Mouse (Mus musculus): ENCODE data around the gene Ushbp1. TPM values are rescaled to one million over a fixed set of nuclear protein-coding genes. Genes with fewer than 3 reads are reported as not detected.
"Not testable (repeated sequence)": the region's sequence is repeated elsewhere in the genome, so short reads cannot be mapped to it uniquely, and the experiment has no call there.

Gene Ushbp1
- polyA plus RNA-seq, 1 experiment from 2014 or later = 6.8 TPM

DNA sequence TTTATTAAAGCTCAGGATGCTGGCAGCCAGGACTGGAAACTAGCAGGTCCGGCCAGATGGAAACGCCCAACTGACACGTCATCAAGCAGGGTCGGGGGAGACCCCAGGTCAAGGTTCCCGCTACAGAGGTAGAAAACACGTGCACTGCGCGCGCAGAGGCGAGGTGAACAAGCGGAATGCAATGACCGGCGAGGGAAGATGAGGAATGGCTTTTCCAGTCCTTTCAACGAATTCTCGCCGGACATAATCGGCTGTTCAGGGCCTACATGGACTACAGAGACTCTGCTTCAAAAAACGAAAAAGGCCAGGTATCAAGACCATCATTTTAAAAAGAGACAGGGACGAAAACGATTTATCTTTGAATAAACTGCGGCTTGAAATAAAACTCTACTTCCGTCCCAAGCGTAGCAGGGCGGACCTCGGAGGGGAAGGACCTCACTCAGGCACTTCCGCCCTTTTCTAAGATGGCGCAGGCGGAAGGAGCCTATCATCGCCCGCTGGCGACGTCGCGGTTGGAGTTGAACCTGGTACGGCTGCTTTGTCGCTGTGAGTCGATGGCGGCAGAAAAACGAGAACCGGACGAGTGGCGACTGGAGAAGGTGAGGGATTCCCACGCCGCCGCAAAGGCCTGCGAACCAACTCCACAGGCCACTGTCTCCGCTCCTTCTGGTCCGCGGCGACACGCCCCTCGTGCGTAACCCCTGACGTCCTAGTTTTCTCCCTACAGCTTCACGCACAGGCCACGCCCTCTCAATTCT is 28.7 kb downstream of the Ushbp1 start, which contains the start of gene Use1:
Use1 (plus strand) TSS at position 78 of the 758 bp plus-strand sequence.
- Histone ChIP-seq H3K4me1 (peaks cover 26% of the 10 kb centered on the region), H3K4me3 (peak within 1 kb of the TSS; percentile 58), H3K27ac (peak within 1 kb of the TSS; percentile 34; the same call in 1 of the 2 replicates), H3K9ac (peak within 1 kb of the TSS; percentile 62), H3K27me3 (replicated peaks) (no peaks in the 10 kb centered on the region), H3K36me3 (peaks cover 10% of the 10 kb centered on the region), H3K9me3 (no peaks in the 10 kb centered on the region), H3K4me2 (replicated peaks) (peak within 1 kb of the TSS; percentile 77)
- ATAC-seq (ENCODE audit: low FRiP score, low read depth) = peak; percentile 80
- under 1% methylated on average over 56 of the region's 56 CpGs for WGBS

DNA sequence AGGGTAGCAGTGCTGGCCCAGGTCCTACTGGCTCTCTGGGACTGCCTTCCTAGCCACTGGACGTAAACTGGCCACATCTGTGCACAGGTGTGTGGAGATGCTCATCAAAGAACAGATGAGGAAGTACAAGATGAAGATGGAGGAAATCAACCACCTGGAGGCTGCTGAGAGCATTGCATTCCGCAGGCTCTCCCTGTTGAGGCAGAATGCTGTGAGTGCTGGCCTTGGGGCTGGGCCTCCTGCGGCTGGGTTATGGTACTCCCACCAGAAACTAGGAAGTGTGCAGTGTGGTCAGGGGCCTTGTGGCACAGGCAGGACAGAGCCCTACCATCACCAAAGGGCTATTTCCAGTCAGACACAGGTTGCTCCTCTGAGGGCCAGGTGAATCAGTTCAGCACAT is 37.6 kb downstream of the Ushbp1 start:
- 93% methylated on average over 3 of the region's 3 CpGs for WGBS
- H3K4me2 ChIP-seq (replicated peaks) = no peak overlapping the region
- peaks cover 70% of the 10 kb centered on the region for H3K36me3 ChIP-seq
- no peak overlapping the region for H3K9ac ChIP-seq
- no peak overlapping the region for H3K4me3 ChIP-seq
- no peaks in the 10 kb centered on the region for H3K4me1 ChIP-seq
- no peaks in the 10 kb centered on the region for H3K9me3 ChIP-seq
- no peak overlapping the region for H3K27ac ChIP-seq
- H3K27me3 ChIP-seq (replicated peaks) = no peaks in the 10 kb centered on the region
- ATAC-seq (ENCODE audit: low FRiP score, low read depth) = no peak

DNA sequence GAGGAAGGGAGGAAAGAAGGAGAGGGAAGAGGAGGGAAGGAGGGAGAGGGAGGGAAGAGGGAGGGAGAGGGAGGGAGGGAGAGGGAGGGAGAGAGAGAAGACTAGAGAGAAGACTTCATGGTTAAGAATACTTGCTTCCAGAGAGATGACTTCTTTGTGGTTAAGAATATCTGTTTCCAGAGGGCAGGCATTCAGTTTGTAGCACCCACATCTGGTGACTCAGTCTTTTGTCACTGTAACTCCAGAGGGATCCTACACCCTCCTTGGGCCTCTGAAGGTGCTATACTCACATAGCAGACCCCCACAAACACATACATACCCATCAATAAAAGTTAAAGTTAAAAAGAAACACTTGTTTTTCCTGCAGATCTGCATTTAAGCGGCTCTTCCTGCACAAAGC is 44.1 kb downstream of the Ushbp1 start:
- no peak for ATAC-seq (ENCODE audit: low FRiP score, low read depth)
- H3K27me3 ChIP-seq (replicated peaks) = no peaks in the 10 kb centered on the region
- peaks cover 100% of the 10 kb centered on the region for H3K36me3 ChIP-seq
- H3K4me1 ChIP-seq = no peaks in the 10 kb centered on the region
- H3K27ac ChIP-seq = no peak overlapping the region
- H3K9me3 ChIP-seq = no peaks in the 10 kb centered on the region
- H3K4me2 ChIP-seq (replicated peaks) = no peak overlapping the region
- no peak overlapping the region for H3K9ac ChIP-seq
- 90% methylated on average over 1 of the region's 1 CpGs for WGBS
- H3K4me3 ChIP-seq = no peak overlapping the region

DNA sequence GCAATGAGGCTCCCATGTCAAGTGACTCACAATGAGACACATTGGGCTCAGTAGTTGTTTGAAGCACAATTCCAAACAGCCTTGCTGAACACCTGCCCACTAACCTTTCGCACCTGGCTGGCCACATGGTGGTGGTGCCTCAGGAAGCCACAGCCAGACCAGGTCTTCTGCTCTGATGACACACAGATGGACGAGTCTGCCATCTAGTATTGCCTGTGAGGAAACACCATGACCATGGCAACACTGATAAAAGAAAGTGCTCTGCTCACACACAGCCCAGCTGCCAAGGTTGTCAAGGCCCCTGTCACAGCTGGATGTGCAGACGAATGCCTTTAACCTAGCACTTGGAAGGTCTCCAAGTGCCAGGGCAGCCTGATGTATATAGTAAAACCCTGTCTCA is 44.5 kb downstream of the Ushbp1 start:
- H3K4me3 ChIP-seq = no peak overlapping the region
- H3K9me3 ChIP-seq = no peaks in the 10 kb centered on the region
- ATAC-seq (ENCODE audit: low FRiP score, low read depth) = no peak
- H3K4me1 ChIP-seq = no peaks in the 10 kb centered on the region
- H3K36me3 ChIP-seq = peaks cover 100% of the 10 kb centered on the region
- no peaks in the 10 kb centered on the region for H3K27me3 ChIP-seq (replicated peaks)
- H3K4me2 ChIP-seq (replicated peaks) = no peak overlapping the region
- no peak overlapping the region for H3K9ac ChIP-seq
- 88% methylated on average over 3 of the region's 3 CpGs for WGBS
- H3K27ac ChIP-seq = no peak overlapping the region

DNA sequence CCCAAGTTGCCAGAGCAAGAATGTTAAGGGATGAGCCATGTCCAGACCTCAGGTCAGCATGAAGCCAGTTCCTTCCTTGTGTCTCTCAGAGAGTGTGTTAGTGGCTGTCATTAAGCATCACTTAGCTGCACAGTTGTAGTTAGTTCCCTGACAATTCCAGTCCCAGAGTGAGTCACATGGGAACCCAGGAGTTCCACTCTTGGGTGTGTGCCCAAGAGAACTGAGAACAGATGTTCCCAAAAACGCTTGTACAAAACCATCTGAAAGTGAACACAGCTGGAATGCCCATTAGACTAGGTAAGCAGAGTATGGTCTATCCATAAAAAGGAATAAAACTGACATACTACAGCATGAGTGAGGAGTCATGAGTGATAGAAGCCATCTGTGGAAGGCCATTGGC is 49.0 kb downstream of the Ushbp1 start:
- H3K36me3 ChIP-seq = peaks cover 91% of the 10 kb centered on the region
- WGBS = 89% methylated on average over 1 of the region's 1 CpGs
- no peak for ATAC-seq (ENCODE audit: low FRiP score, low read depth)
- no peaks in the 10 kb centered on the region for H3K27me3 ChIP-seq (replicated peaks)
- H3K9me3 ChIP-seq = no peaks in the 10 kb centered on the region
- H3K9ac ChIP-seq = no peak overlapping the region
- no peak overlapping the region for H3K27ac ChIP-seq
- no peak overlapping the region for H3K4me3 ChIP-seq
- no peaks in the 10 kb centered on the region for H3K4me1 ChIP-seq
- H3K4me2 ChIP-seq (replicated peaks) = no peak overlapping the region

DNA sequence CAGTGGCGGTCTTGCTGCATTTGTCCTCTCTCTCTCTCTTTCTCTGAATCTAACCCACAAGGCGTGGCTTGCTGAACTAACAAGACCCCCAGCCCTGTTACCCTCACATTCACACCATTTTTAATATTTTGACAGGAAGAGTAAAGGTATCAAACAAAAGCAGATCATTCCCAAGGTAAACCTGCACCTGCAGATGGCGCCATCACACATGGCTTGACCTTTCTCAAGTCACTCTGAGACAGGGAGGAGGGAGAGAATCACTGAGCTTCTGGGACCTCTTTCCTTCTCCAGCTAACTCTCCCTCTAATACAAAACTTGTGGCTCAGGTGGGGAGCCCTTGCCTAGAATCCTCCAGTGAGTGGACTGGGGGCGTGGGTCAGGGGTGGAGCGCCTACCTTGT is 55.0 kb downstream of the Ushbp1 start:
- H3K4me1 ChIP-seq = no peaks in the 10 kb centered on the region
- H3K9me3 ChIP-seq = no peaks in the 10 kb centered on the region
- no peak overlapping the region for H3K4me3 ChIP-seq
- H3K36me3 ChIP-seq = peaks cover 57% of the 10 kb centered on the region
- H3K4me2 ChIP-seq (replicated peaks) = no peak overlapping the region
- no peak for ATAC-seq (ENCODE audit: low FRiP score, low read depth)
- H3K9ac ChIP-seq = no peak overlapping the region
- H3K27me3 ChIP-seq (replicated peaks) = no peaks in the 10 kb centered on the region
- H3K27ac ChIP-seq = no peak overlapping the region
- 85% methylated on average over 5 of the region's 5 CpGs for WGBS

DNA sequence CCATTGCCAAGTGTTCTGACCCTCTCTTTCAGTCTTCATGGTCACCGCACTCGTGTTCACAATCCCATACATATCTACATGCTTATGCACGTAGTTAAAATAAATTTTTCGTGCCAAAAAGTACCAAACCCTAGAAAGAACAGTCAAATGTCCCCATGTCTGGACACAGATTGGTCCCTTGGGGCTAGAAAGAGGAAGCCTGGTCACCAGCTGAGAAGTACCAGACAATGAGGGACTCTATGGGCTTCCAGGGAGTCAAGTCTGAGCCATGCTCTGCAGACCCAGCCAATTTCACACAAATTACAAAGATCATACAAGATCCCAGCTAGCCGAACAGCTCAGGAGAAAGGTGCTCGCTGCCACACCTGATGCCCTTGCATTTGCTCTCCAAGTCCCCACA is 57.8 kb downstream of the Ushbp1 start:
- not testable (repeated sequence) for ATAC-seq (ENCODE audit: low FRiP score, low read depth)
- peaks cover 45% of the 10 kb centered on the region for H3K36me3 ChIP-seq
- 93% methylated on average over 6 of the region's 6 CpGs for WGBS

More for the DNA sequence above, 57.8 kb downstream of the Ushbp1 start:
- H3K4me2 ChIP-seq (replicated peaks); H3K9ac ChIP-seq; H3K4me1 ChIP-seq; H3K9me3 ChIP-seq; H3K4me3 ChIP-seq; H3K27me3 ChIP-seq (replicated peaks); H3K27ac ChIP-seq: not testable (repeated sequence)

Other genes with a start within 250 kb of the Ushbp1 start
- gene Myo9b, start 123.1 kb downstream of the Ushbp1 start, polyA plus RNA-seq (2016; fragmentation: Nextera tagmentation; extraction: Ambion mirVana) = 18.9 and 22.5 TPM in 2 replicates
- 51.5 and 52.3 TPM in 2 replicates for gene Haus8, start 122.9 kb downstream of the Ushbp1 start, polyA plus RNA-seq (2016; fragmentation: Nextera tagmentation; extraction: Ambion mirVana)
- 82.8 and 91.6 TPM in 2 replicates for gene Use1, start 29.0 kb downstream of the Ushbp1 start, polyA plus RNA-seq (2016; fragmentation: Nextera tagmentation; extraction: Ambion mirVana)
- gene Ocel1, start 24.5 kb downstream of the Ushbp1 start, polyA plus RNA-seq (2016; fragmentation: Nextera tagmentation; extraction: Ambion mirVana) = 5.3 and 5.7 TPM in 2 replicates
- 61.5 and 67.0 TPM in 2 replicates for gene Nr2f6, start 13.8 kb downstream of the Ushbp1 start, polyA plus RNA-seq (2016; fragmentation: Nextera tagmentation; extraction: Ambion mirVana)
- gene Babam1, start 1.1 kb upstream of the Ushbp1 start, polyA plus RNA-seq (2016; fragmentation: Nextera tagmentation; extraction: Ambion mirVana) = 95.6 and 100 TPM in 2 replicates
- gene Ankle1, start 10.2 kb upstream of the Ushbp1 start, polyA plus RNA-seq (2016; fragmentation: Nextera tagmentation; extraction: Ambion mirVana) = 24.0 and 26.6 TPM in 2 replicates
- 121 and 128 TPM in 2 replicates for gene Abhd8, start 67.9 kb upstream of the Ushbp1 start, polyA plus RNA-seq (2016; fragmentation: Nextera tagmentation; extraction: Ambion mirVana)
- gene Mrpl34, start 69.2 kb upstream of the Ushbp1 start, polyA plus RNA-seq (2016; fragmentation: Nextera tagmentation; extraction: Ambion mirVana) = 234 and 246 TPM in 2 replicates
- 189 and 194 TPM in 2 replicates for gene Dda1, start 73.4 kb upstream of the Ushbp1 start, polyA plus RNA-seq (2016; fragmentation: Nextera tagmentation; extraction: Ambion mirVana)
- 19.7 and 23.7 TPM in 2 replicates for gene Ano8, start 90.2 kb upstream of the Ushbp1 start, polyA plus RNA-seq (2016; fragmentation: Nextera tagmentation; extraction: Ambion mirVana)
- 13.6 and 16.3 TPM in 2 replicates for gene Gtpbp3, start 92.3 kb upstream of the Ushbp1 start, polyA plus RNA-seq (2016; fragmentation: Nextera tagmentation; extraction: Ambion mirVana)
- 41.7 and 48.7 TPM in 2 replicates for gene Plvap, start 116.0 kb upstream of the Ushbp1 start, polyA plus RNA-seq (2016; fragmentation: Nextera tagmentation; extraction: Ambion mirVana)
- gene Ccdc194, start 129.9 kb upstream of the Ushbp1 start, polyA plus RNA-seq (2016; fragmentation: Nextera tagmentation; extraction: Ambion mirVana) = 0.10 and 0.24 TPM in 2 replicates
- 13.8 and 16.4 TPM in 2 replicates for gene Bst2, start 141.7 kb upstream of the Ushbp1 start, polyA plus RNA-seq (2016; fragmentation: Nextera tagmentation; extraction: Ambion mirVana)
- 62.6 and 65.8 TPM in 2 replicates for gene Mvb12a, start 147.1 kb upstream of the Ushbp1 start, polyA plus RNA-seq (2016; fragmentation: Nextera tagmentation; extraction: Ambion mirVana)
- gene Tmem221, start 163.1 kb upstream of the Ushbp1 start, polyA plus RNA-seq (2016; fragmentation: Nextera tagmentation; extraction: Ambion mirVana) = 0.11 and 0.13 TPM in 2 replicates
- gene Nxnl1, start 170.8 kb upstream of the Ushbp1 start, polyA plus RNA-seq (2016; fragmentation: Nextera tagmentation; extraction: Ambion mirVana) = not detected in 2 replicates
- gene Slc27a1, start 173.1 kb upstream of the Ushbp1 start, polyA plus RNA-seq (2016; fragmentation: Nextera tagmentation; extraction: Ambion mirVana) = 46.1 and 46.5 TPM in 2 replicates
- gene Pgls, start 196.4 kb upstream of the Ushbp1 start, polyA plus RNA-seq (2016; fragmentation: Nextera tagmentation; extraction: Ambion mirVana) = 198 and 217 TPM in 2 replicates
- 4.9 and 6.1 TPM in 2 replicates for gene Fam129c, start 201.8 kb upstream of the Ushbp1 start, polyA plus RNA-seq (2016; fragmentation: Nextera tagmentation; extraction: Ambion mirVana)
- 60.9 and 67.2 TPM in 2 replicates for gene Colgalt1, start 215.2 kb upstream of the Ushbp1 start, polyA plus RNA-seq (2016; fragmentation: Nextera tagmentation; extraction: Ambion mirVana)